Comparison of ENCODE assay signal across 8 mouse cellular contexts in genomic region chr3:103801631-103802531, GRCm38 (mm10). TPM values are rescaled to one million over a fixed set of nuclear protein-coding genes. Genes with fewer than 3 reads are reported as not detected.
A peak's percentile ranks its signal among the peaks of the same experiment; 100 is the strongest.
DNase-seq lines count a peak whose midpoint lies in the region; ATAC-seq and TF ChIP-seq lines count a peak whose summit lies in the region.

No protein-coding gene starts in this region.

- DNase-seq in hindbrain, embryonic 10.5 days (ENCODE audit: low spot score): no peak
- no peak for DNase-seq in hindbrain, embryonic 14.5 days (ENCODE audit: low spot score)
- peak; percentile 56 to 63 for DNase-seq in cerebellum, postnatal 14 days
- peak; percentile 83 to 91 for DNase-seq in heart, adult 2 months
- DNase-seq in kidney, adult 9 months: peak; percentile 92
- peak; percentile 34 to 66 for DNase-seq in thymus, adult 18-20 months

- TF ChIP-seq EP300 in heart, adult 2 months (IDR thresholded peaks at IDR 0.05; ENCODE audit: insufficient read depth, low read depth, low read length): peak; percentile 49

- no peak for ATAC-seq in hindbrain, embryonic 14.5 days (ENCODE audit: low FRiP score)
- ATAC-seq in limb, embryonic 12.5 days (ENCODE audit: insufficient number of reproducible peaks, insufficient read depth, low FRiP score, low TSS enrichment, low read depth): no peak

- no peak overlapping the region for H3K4me3 ChIP-seq in hindbrain, embryonic 10.5 days
- no peak overlapping the region for H3K4me3 ChIP-seq in hindbrain, embryonic 14.5 days (replicated peaks; ENCODE audit: low read length)
- H3K4me3 ChIP-seq in heart, adult 2 months: peak overlapping the region; percentile 25; the same call in 1 of the 2 replicates
- H3K4me3 ChIP-seq in limb, embryonic 12.5 days (replicated peaks): no peak overlapping the region
- no peak overlapping the region for H3K4me3 ChIP-seq in myocyte

- no peaks in the 10 kb centered on the region for H3K79me2 ChIP-seq in heart, adult 2 months (replicated peaks; ENCODE audit: control insufficient read depth, insufficient read depth, low read length)
- no peaks in the 10 kb centered on the region for H3K79me2 ChIP-seq in myocyte (ENCODE audit: control insufficient read depth, insufficient read depth)

- peaks cover 4% of the 10 kb centered on the region; the same call in 1 of the 2 replicates for H3K4me1 ChIP-seq in hindbrain, embryonic 10.5 days (replicated peaks)
- no peaks in the 10 kb centered on the region for H3K4me1 ChIP-seq in hindbrain, embryonic 14.5 days (replicated peaks; ENCODE audit: control insufficient read depth, insufficient read depth, low read length)
- peaks cover 20% of the 10 kb centered on the region for H3K4me1 ChIP-seq in heart, adult 2 months (ENCODE audit: control insufficient read depth, insufficient read depth, low read length)
- H3K4me1 ChIP-seq in limb, embryonic 12.5 days (replicated peaks): no peaks in the 10 kb centered on the region

- TF ChIP-seq CTCF in heart, adult 2 months (IDR thresholded peaks at IDR 0.05): no peak

- H3K4me2 ChIP-seq in hindbrain, embryonic 14.5 days (replicated peaks): no peak overlapping the region
- no peak overlapping the region for H3K4me2 ChIP-seq in limb, embryonic 12.5 days
- no peak overlapping the region for H3K4me2 ChIP-seq in myocyte (ENCODE audit: low read depth)

- no peak overlapping the region for H3K9ac ChIP-seq in hindbrain, embryonic 14.5 days
- H3K9ac ChIP-seq in heart, adult 2 months (ENCODE audit: low read depth, low read length): peak overlapping the region; percentile 66
- H3K9ac ChIP-seq in limb, embryonic 12.5 days (replicated peaks): no peak overlapping the region

- peak overlapping the region; percentile 35; the same call in 1 of the 2 replicates for H3K27ac ChIP-seq in hindbrain, embryonic 10.5 days
- H3K27ac ChIP-seq in hindbrain, embryonic 14.5 days: no peak overlapping the region
- H3K27ac ChIP-seq in heart, adult 2 months: peak overlapping the region; percentile 91
- H3K27ac ChIP-seq in limb, embryonic 12.5 days: peak overlapping the region; percentile 1; the same call in 1 of the 2 replicates

- H3K9me3 ChIP-seq in hindbrain, embryonic 10.5 days: no peaks in the 10 kb centered on the region
- H3K9me3 ChIP-seq in hindbrain, embryonic 14.5 days (ENCODE audit: control insufficient read depth, low read length): no peaks in the 10 kb centered on the region
- H3K9me3 ChIP-seq in limb, embryonic 12.5 days: no peaks in the 10 kb centered on the region

- intact Hi-C loops in heart, adult 2 months (cut with DNase I): loop anchor here (1.0 kb wide), 1 partner anchor 11 kb away; the partner anchor contains the start of gene Hipk1

- H3ac ChIP-seq in myocyte (ENCODE audit: control insufficient read depth, insufficient read length): no peak overlapping the region

- H3K36me3 ChIP-seq in hindbrain, embryonic 10.5 days: peaks cover 58% of the 10 kb centered on the region
- H3K36me3 ChIP-seq in hindbrain, embryonic 14.5 days (replicated peaks; ENCODE audit: control insufficient read depth, insufficient read depth): peaks cover 38% of the 10 kb centered on the region
- H3K36me3 ChIP-seq in heart, adult 2 months (ENCODE audit: control insufficient read depth, insufficient read depth, low read length): peaks cover 22% of the 10 kb centered on the region
- peaks cover 51% of the 10 kb centered on the region for H3K36me3 ChIP-seq in limb, embryonic 12.5 days
- H3K36me3 ChIP-seq in myocyte (ENCODE audit: control insufficient read depth, insufficient read depth): peaks cover 22% of the 10 kb centered on the region

- H3K27me3 ChIP-seq in hindbrain, embryonic 10.5 days (ENCODE audit: insufficient read depth, poor library complexity, severe bottlenecking): no peaks in the 10 kb centered on the region
- no peaks in the 10 kb centered on the region for H3K27me3 ChIP-seq in hindbrain, embryonic 14.5 days (ENCODE audit: control insufficient read depth, insufficient read depth, low read length)
- H3K27me3 ChIP-seq in heart, adult 2 months (ENCODE audit: control insufficient read depth, insufficient read depth, low read length): no peaks in the 10 kb centered on the region
- no peaks in the 10 kb centered on the region for H3K27me3 ChIP-seq in limb, embryonic 12.5 days
- no peaks in the 10 kb centered on the region for H3K27me3 ChIP-seq in myocyte (ENCODE audit: control insufficient read depth, insufficient read depth, insufficient read length)

- WGBS in hindbrain, embryonic 10.5 days: 77% methylated on average over 10 of the region's 10 CpGs
- WGBS in hindbrain, embryonic 14.5 days: 79% methylated on average over 10 of the region's 10 CpGs
- 1% methylated on average over 10 of the region's 10 CpGs for WGBS in heart, adult 2 months
- WGBS in limb, embryonic 12.5 days: 82% methylated on average over 10 of the region's 10 CpGs

- peak; percentile 55 for TF ChIP-seq POLR2A in heart, adult 2 months (IDR thresholded peaks at IDR 0.05; ENCODE audit: insufficient read depth, low read depth, low read length)
- TF ChIP-seq POLR2A in myocyte (IDR thresholded peaks at IDR 0.05; ENCODE audit: insufficient read length, low read depth): no peak

TF ChIP-seq in myocyte, 11 proteins besides CTCF, POLR2A, EP300 and RAD21:
- TF ChIP-seq USF1 (IDR thresholded peaks at IDR 0.05; ENCODE audit: low read depth) (no peak), MYOG (IDR thresholded peaks at IDR 0.05; ENCODE audit: control insufficient read depth in 1 of 3, insufficient read depth in 1 of 3, insufficient read length in 2 of 3, low read depth in 2 of 3) (peak in 1 of 3 experiments; percentile 67), MYOD1 (IDR thresholded peaks at IDR 0.05; ENCODE audit: control insufficient read depth in 1 of 3, insufficient read length in 2 of 3, low read depth in 2 of 3) (peak in 2 of 3 experiments; percentile 23 to 42)

RNA-seq across cellular contexts. Expression of gene Dclre1b, which starts 7.4 kb away (rescaled TPM):
- polyA plus RNA-seq in hindbrain, embryonic 10.5 days (2016; fragmentation: Nextera tagmentation; extraction: Ambion mirVana): 29.3 and 40.6 TPM in 2 replicates
- polyA plus RNA-seq in hindbrain, embryonic 14.5 days (2014; fragmentation: Nextera tagmentation; extraction: Ambion mirVana): 18.5 and 18.8 TPM in 2 replicates
- 10 to 100 TPM; 10.7 to 12.0 TPM for total RNA-seq in heart, adult 2 months (2021)
- polyA plus RNA-seq in heart, adult 2 months (2012; rRNA removed): 6.9 and 7.4 TPM in 2 replicates
- polyA plus RNA-seq in limb, embryonic 12.5 days (2016; fragmentation: Nextera tagmentation; extraction: Ambion mirVana): 31.8 and 32.5 TPM in 2 replicates
- 3.9 TPM for polyA plus RNA-seq in myocyte (2012; fragmentation: generic; extraction: Trizol)

RNA-seq across cellular contexts. Expression of gene Ap4b1, which starts 7.4 kb away (rescaled TPM):
- 21.7 and 22.1 TPM in 2 replicates for polyA plus RNA-seq in hindbrain, embryonic 10.5 days (2016; fragmentation: Nextera tagmentation; extraction: Ambion mirVana)
- polyA plus RNA-seq in hindbrain, embryonic 14.5 days (2014; fragmentation: Nextera tagmentation; extraction: Ambion mirVana): 20.4 and 25.2 TPM in 2 replicates
- 10 to 100 TPM; 14.8 to 17.7 TPM for total RNA-seq in heart, adult 2 months (2021)
- 14.6 and 25.0 TPM in 2 replicates for polyA plus RNA-seq in heart, adult 2 months (2012; rRNA removed)
- 21.6 and 24.6 TPM in 2 replicates for polyA plus RNA-seq in limb, embryonic 12.5 days (2016; fragmentation: Nextera tagmentation; extraction: Ambion mirVana)
- 14.5 TPM for polyA plus RNA-seq in myocyte (2012; fragmentation: generic; extraction: Trizol)

RNA-seq across cellular contexts. Expression of gene Gm43064, which starts 7.5 kb away (rescaled TPM):
- 0.10 and 0.27 TPM in 2 replicates for polyA plus RNA-seq in hindbrain, embryonic 10.5 days (2016; fragmentation: Nextera tagmentation; extraction: Ambion mirVana)
- polyA plus RNA-seq in hindbrain, embryonic 14.5 days (2014; fragmentation: Nextera tagmentation; extraction: Ambion mirVana): 0.54 TPM in 1 of 2 replicates, not detected in the other
- under 1 TPM in 1 of 2 experiments, not detected in 1; 0.10 TPM for total RNA-seq in heart, adult 2 months (2021)
- polyA plus RNA-seq in heart, adult 2 months (2012; rRNA removed): not detected in 2 replicates
- polyA plus RNA-seq in limb, embryonic 12.5 days (2016; fragmentation: Nextera tagmentation; extraction: Ambion mirVana): 0.24 TPM in 1 of 2 replicates, not detected in the other
- 0.06 TPM for polyA plus RNA-seq in myocyte (2012; fragmentation: generic; extraction: Trizol)

RNA-seq across cellular contexts. Expression of gene Hipk1, which starts 10.5 kb away (rescaled TPM):
- polyA plus RNA-seq in hindbrain, embryonic 10.5 days (2016; fragmentation: Nextera tagmentation; extraction: Ambion mirVana): 10.4 and 10.7 TPM in 2 replicates
- 16.3 and 17.6 TPM in 2 replicates for polyA plus RNA-seq in hindbrain, embryonic 14.5 days (2014; fragmentation: Nextera tagmentation; extraction: Ambion mirVana)
- total RNA-seq in heart, adult 2 months (2021): 100 to 1,000 TPM in 1 of 2 experiments, 10 to 100 TPM in 1; 98.1 to 109 TPM
- 50.8 and 61.5 TPM in 2 replicates for polyA plus RNA-seq in heart, adult 2 months (2012; rRNA removed)
- 12.6 and 13.0 TPM in 2 replicates for polyA plus RNA-seq in limb, embryonic 12.5 days (2016; fragmentation: Nextera tagmentation; extraction: Ambion mirVana)
- 16.7 TPM for polyA plus RNA-seq in myocyte (2012; fragmentation: generic; extraction: Trizol)

RNA-seq across cellular contexts. Expression of gene Bcl2l15, which starts 30.5 kb away (rescaled TPM):
- polyA plus RNA-seq in hindbrain, embryonic 10.5 days (2016; fragmentation: Nextera tagmentation; extraction: Ambion mirVana): 0.21 TPM in 1 of 2 replicates, not detected in the other
- polyA plus RNA-seq in hindbrain, embryonic 14.5 days (2014; fragmentation: Nextera tagmentation; extraction: Ambion mirVana): 0.26 and 0.31 TPM in 2 replicates
- total RNA-seq in heart, adult 2 months (2021): not detected
- polyA plus RNA-seq in heart, adult 2 months (2012; rRNA removed): not detected in 2 replicates
- not detected in 2 replicates for polyA plus RNA-seq in limb, embryonic 12.5 days (2016; fragmentation: Nextera tagmentation; extraction: Ambion mirVana)
- polyA plus RNA-seq in myocyte (2012; fragmentation: generic; extraction: Trizol): 0.25 TPM

Comparison
In these comparisons a context has a peak if more than half of its experiments do, and no peak if none do; other contexts are left out.
1. DNase-seq: peak in cerebellum, postnatal 14 days (2 of 2), heart, adult 2 months (2 of 2), kidney, adult 9 months (single experiment) and thymus, adult 18-20 months (2 of 2); none in hindbrain, embryonic 10.5 days (single experiment) and hindbrain, embryonic 14.5 days (single experiment).